Mouse (Mus musculus) erythroblast, embryonic 14.5 days (primary cell): Measurements from ENCODE around the gene Mkrn2. TPM values are rescaled to one million over a fixed set of nuclear protein-coding genes. Genes with fewer than 3 reads are reported as not detected.

Experiments
- H3K27me3 ChIP-seq: 2 replicates; pipeline ENCODE4 v1.6.1; 2012; ENCODE audit warnings: inconsistent platforms; ENCODE audit not compliant: control insufficient read depth
- H3K36me3 ChIP-seq: 2 replicates; pipeline ENCODE4 v1.6.1; 2012; ENCODE audit warnings: mild to moderate bottlenecking, inconsistent platforms; ENCODE audit not compliant: control insufficient read depth
- H3K4me1 ChIP-seq: 2 replicates; pipeline ENCODE4 v1.6.1; 2012; ENCODE audit warnings: inconsistent platforms; ENCODE audit not compliant: control insufficient read depth
- H3K4me3 ChIP-seq: replicated peaks from 2 replicates; pipeline ENCODE3; 2012; ENCODE audit warnings: moderate library complexity, mild to moderate bottlenecking, inconsistent platforms
- H3K9me3 ChIP-seq: 2 replicates; pipeline ENCODE4 v1.6.1; 2012; ENCODE audit warnings: low read length, inconsistent platforms, mixed read lengths; ENCODE audit not compliant: control insufficient read depth
- GATA1 ChIP-seq: IDR thresholded peaks from 2 replicates; pipeline ENCODE4 v1.6.1; 2012; ENCODE audit warnings: low read length, inconsistent platforms, mixed read lengths
- TAL1 ChIP-seq: IDR thresholded peaks from 3 replicates; pipeline ENCODE4 v1.6.1; 2012; ENCODE audit warnings: low read length, inconsistent platforms, mixed read lengths
- polyA plus RNA-seq: library from polyadenylated mRNA; stranded (reverse); fragments of >175 nt; gene quantifications from 2 replicates; pipeline ENCODE4 v1.2.3, GENCODE M21; 2012

Gene Mkrn2
- polyA plus RNA-seq, 1 experiment, result 0.45 TPM

DNA sequence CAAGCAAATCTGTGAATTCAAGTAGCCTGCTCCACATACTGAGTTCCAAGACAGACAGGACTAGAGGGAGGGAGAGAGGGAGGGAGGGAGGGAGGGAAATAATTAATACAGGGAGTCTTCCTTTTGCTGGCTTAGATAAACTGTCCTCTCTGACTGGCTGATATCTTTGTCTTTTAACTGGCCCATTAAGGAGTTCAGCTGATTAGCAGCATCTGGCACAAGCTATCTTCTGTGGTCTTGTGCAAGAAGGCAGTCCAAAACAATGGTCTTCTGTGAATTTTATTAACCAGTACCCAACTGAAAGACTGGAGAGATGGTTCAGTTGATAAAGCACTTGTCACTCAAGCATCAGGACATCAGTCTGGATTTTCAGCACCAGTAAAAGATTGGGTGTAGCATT, 57.1 kb downstream of the Mkrn2 start:
- TF ChIP-seq GATA1 (no peak), TAL1 (no peak)
- Histone ChIP-seq H3K4me3 (no peak overlapping the region), H3K9me3 (no peaks in the 10 kb centered on the region), H3K36me3 (peaks cover 9% of the 10 kb centered on the region), H3K4me1 (peaks cover 58% of the 10 kb centered on the region), H3K27me3 (no peaks in the 10 kb centered on the region)

DNA sequence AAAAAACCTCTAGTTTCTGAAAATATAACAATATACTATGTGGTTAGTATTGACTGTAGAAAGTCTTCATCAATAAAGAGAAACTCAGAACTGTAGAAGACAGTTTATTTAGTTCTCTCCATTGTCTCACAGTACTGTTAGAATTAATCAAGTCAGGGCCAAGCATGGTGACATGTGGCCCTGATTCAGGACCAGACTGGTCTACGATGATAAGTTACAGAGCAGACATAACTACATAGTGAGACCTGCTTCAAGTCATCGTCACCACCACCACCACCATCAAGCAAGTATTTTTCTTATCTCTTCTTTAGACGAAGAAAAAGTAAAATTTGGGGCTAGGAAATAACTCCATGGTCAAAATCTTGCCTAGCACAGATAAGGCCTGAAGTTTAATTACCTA, 62.6 kb downstream of the Mkrn2 start:
- Histone ChIP-seq H3K9me3 (no peaks in the 10 kb centered on the region), H3K4me3 (no peak overlapping the region), H3K36me3 (peaks cover 17% of the 10 kb centered on the region), H3K27me3 (no peaks in the 10 kb centered on the region), H3K4me1 (peaks cover 41% of the 10 kb centered on the region)
- no peak for TF ChIP-seq TAL1
- no peak for TF ChIP-seq GATA1

DNA sequence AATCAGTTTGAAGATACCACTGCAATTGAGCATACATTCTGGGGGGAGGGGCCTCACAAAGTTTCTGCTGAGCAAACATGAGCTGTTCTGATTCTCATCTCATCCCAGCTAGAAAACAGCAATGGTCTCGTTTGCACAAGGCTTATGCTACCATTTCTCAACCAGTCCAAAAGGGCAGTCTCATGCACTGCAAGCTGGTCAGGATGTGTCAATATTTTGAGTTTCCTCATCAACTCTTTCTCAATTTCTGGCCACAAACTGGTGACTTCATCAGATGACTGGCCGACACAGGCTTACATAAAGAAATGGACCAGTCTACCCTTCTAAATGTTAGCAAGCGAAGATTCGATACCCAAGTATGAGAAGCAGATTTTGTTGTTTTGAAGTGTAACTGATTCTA, 64.9 kb downstream of the Mkrn2 start:
- no peaks in the 10 kb centered on the region for H3K27me3 ChIP-seq
- H3K4me1 ChIP-seq, result peaks cover 33% of the 10 kb centered on the region
- TF ChIP-seq GATA1 (no peak), TAL1 (no peak)
- H3K9me3 ChIP-seq, result no peaks in the 10 kb centered on the region
- H3K36me3 ChIP-seq, result peaks cover 23% of the 10 kb centered on the region
- no peak overlapping the region for H3K4me3 ChIP-seq

Other genes with a start within 250 kb of the Mkrn2 start
- not detected in 2 replicates for gene Pparg, start 241.0 kb upstream of the Mkrn2 start, polyA plus RNA-seq
- 0.16 and 1.1 TPM in 2 replicates for gene Tsen2, start 57.2 kb upstream of the Mkrn2 start, polyA plus RNA-seq
- gene Mkrn2os, start 9.3 kb upstream of the Mkrn2 start, polyA plus RNA-seq, result not detected in 2 replicates
- gene Raf1, start 74.7 kb downstream of the Mkrn2 start, polyA plus RNA-seq, result 1.6 and 2.6 TPM in 2 replicates
- 3.7 and 5.2 TPM in 2 replicates for gene Tmem40, start 160.5 kb downstream of the Mkrn2 start, polyA plus RNA-seq
- 0.03 TPM in 2 replicates for gene Cand2, start 172.6 kb downstream of the Mkrn2 start, polyA plus RNA-seq
- 89.1 and 98.3 TPM in 2 replicates for gene Rpl32, start 206.8 kb downstream of the Mkrn2 start, polyA plus RNA-seq
- gene Efcab12, start 236.5 kb downstream of the Mkrn2 start, polyA plus RNA-seq, result not detected in 2 replicates